Mouse (Mus musculus) embryonic fibroblast, embryonic 13.5 days (primary cell): ENCODE data around the gene Plcb3. TPM values are rescaled to one million over a fixed set of nuclear protein-coding genes. Genes with fewer than 3 reads are reported as not detected.

Experiments
- H3K27ac ChIP-seq: 2 replicates; pipeline ENCODE4 v1.5.1; 2012; ENCODE audit warnings: low read length, control low read depth, inconsistent platforms; ENCODE audit not compliant: insufficient read depth
- H3K4me1 ChIP-seq: 2 replicates; pipeline ENCODE4 v1.6.1; 2011; ENCODE audit warnings: low read length; ENCODE audit not compliant: control insufficient read depth, insufficient read depth
- H3K4me3 ChIP-seq: 2 replicates; pipeline ENCODE4 v1.5.1; 2011; ENCODE audit warnings: mild to moderate bottlenecking, control low read depth, low read length; ENCODE audit not compliant: insufficient read depth
- CTCF ChIP-seq: IDR thresholded peaks from 2 replicates; pipeline ENCODE4 v1.5.1; 2011; ENCODE audit warnings: mild to moderate bottlenecking, control low read depth, low read length, moderate library complexity, borderline replicate concordance; ENCODE audit not compliant: insufficient read depth
- POLR2A ChIP-seq: IDR thresholded peaks from 2 replicates; pipeline ENCODE4 v1.6.1; 2011; ENCODE audit warnings: low read depth, mild to moderate bottlenecking, control low read depth, low read length, moderate library complexity
- polyA plus RNA-seq: library from polyadenylated mRNA; stranded (reverse); fragments of >200 nt; gene quantifications from 2 replicates; pipeline ENCODE4 v1.2.4, GENCODE M21; 2011; ENCODE audit warnings: low read depth; ENCODE audit not compliant: missing spikeins, insufficient read length

The Plcb3 gene
- polyA plus RNA-seq, 1 experiment = 56.2 TPM

DNA sequence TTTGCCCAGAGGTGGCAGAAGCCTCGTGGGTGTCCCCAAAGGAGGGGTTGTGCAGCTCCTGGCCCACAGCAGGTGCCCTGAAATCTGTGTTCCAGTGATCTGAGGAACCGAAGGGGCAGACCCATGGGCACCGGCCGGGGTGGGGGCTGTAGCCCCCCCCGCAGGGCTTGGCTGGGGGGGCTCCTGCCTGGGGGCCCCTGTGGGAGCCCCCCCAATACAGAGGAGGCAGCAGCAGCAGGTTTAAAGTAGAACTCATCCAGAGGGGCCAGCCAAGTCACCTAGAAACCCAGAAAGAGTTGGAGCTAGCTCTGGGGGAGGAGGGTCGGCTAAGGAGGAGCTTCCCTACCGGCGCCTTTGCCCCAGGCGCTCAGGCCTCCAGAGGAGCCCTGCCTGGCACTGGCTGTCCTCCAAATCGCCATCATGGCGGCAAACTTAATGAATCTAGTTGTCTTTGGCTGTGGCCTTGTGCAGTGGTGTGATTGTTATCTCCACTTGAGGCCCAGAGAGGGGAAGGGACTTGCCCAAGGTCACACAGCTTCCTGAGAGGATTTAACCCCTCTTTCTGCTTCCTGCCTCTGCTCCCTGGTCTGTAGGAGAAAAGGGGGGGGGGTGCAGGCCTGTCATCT, 5.7 kb downstream of the Plcb3 start:
- peaks cover 11% of the 10 kb centered on the region; the same call in 1 of the 2 replicates for H3K4me1 ChIP-seq
- no peak for TF ChIP-seq CTCF
- no peak for TF ChIP-seq POLR2A
- no peak overlapping the region for H3K4me3 ChIP-seq
- H3K27ac ChIP-seq = no peak overlapping the region

DNA sequence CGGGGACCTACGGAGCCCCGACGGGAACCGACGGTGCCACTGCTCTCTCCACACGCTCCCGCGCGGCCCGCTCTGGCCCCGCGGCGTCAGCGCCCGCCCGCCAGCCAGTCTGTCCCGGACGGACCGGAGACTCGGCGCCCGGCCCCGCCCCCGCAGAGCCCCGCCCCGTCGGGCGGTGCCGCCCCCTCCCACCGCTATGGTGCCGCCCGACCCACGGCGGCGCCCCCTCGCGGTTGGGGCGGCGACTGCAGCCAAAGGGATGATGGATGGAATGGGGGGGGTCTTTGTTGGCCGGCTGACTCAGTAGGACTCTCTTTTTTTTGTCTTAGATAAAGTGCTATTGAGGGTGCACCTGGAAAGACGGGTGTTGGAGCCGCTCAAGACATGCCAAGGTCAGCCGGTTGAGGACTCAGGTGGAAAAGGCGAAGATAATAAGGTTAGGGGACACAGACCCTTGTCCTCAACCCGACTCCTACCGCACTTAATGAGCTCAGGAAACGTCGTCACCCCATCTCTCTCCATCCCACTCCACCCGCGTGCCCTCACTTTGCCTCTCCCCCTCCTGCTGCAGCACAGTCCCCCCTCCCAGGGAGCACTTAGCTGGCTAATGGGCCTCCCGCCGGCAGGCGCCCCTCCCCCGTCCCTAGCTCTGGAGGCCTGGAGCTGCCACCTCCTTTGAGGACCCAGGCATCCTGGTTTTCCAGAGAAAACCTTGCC, 6.4 kb downstream of the Plcb3 start:
- Histone ChIP-seq H3K4me3 (peak overlapping the region; percentile 76), H3K4me1 (peaks cover 11% of the 10 kb centered on the region; the same call in 1 of the 2 replicates), H3K27ac (no peak overlapping the region)
- TF ChIP-seq POLR2A = peak; percentile 81
- peak; percentile 35; the same call in 1 of the 2 replicates for TF ChIP-seq CTCF

DNA sequence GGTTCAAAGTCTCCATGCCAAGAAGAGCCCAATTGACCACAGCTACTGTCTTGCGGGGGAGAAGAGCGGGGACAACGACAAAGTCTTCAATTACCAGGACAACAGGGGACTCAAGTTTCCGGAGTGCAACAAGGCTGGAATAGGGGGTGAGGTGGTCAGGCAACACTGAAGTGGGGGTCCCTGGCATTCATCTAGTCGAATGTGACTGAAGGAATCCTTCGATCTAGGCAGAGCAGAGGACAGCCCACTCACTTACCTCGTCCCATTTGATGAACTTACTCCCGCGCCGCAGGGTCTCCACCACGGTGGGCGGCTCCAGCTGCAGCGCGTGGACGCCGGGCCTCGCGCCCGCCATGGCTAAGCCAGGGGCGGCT, 7.0 kb downstream of the Plcb3 start:
- Histone ChIP-seq H3K27ac (no peak overlapping the region), H3K4me1 (peaks cover 11% of the 10 kb centered on the region; the same call in 1 of the 2 replicates), H3K4me3 (peak overlapping the region; percentile 76)
- TF ChIP-seq POLR2A (no peak), CTCF (no peak)

DNA sequence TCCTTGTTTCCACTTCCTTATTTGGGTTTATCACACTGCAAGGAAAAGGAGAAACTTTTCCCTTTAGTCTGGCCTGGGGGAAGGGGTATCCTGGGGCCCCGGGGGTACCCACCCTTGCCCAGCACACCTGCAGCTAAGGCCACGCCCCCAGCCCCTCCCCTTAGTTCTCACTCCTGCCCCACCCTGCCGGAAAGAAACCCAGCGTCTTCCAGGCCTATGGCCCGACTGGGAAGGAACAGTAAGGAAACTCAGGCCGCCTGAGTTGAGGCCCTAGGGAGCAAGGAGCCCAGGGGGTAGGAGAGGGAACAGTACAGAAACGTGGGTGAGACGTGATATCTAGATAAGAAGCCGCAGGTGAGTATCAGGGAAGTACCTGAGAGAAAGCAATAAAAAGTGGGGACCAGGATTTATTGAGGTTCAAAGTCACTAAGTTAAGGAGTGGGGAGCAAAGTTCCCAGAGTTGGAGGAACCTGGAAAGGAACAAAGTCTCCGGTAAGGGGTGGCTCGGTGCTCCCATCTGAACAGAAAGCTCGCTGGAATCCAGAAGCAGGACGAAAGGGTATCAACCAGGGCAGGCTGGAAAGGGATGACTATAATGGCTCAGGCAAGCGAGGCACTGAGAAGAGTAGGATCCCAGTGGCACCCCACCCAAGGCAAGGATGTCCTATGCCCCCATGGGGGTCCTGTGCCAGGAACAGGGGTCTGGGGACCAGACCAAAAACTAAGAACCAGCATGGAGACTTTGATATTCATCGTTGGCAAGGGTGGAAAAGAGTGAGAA, 7.6 kb downstream of the Plcb3 start:
- H3K27ac ChIP-seq = 0 out of 2 replicates have a peak overlapping the region, but pooled peaks have one; percentile 6

DNA sequence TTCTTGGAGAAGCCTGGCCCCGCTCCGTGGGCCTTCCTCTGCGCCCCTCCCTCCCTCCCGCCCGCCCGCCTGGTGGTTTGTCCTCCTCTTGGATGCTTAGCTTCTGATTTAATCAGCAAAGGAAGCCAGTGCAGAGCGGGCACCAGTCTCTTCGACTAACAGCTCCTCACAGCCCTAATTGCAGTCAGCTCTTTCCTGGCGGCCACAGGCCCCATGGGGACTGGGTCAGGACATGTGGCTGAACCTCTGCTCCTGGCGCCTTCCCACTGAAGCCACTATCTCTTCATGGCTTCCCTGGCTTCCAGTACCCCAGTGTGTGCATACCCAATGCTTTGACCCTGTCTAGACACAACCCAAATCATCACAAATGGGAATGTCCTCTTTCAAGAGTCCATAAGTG, 19.8 kb downstream of the Plcb3 start:
- H3K4me3 ChIP-seq = no peak overlapping the region
- peaks cover 7% of the 10 kb centered on the region for H3K4me1 ChIP-seq
- TF ChIP-seq CTCF (no peak), POLR2A (no peak)
- no peak overlapping the region for H3K27ac ChIP-seq

More for the DNA sequence above, 7.6 kb downstream of the Plcb3 start:
- TF ChIP-seq CTCF (no peak), POLR2A (peak; percentile 62; the same call in 1 of the 2 replicates)
- Histone ChIP-seq H3K4me3 (peak overlapping the region; percentile 76), H3K4me1 (peaks cover 11% of the 10 kb centered on the region; the same call in 1 of the 2 replicates)

DNA sequence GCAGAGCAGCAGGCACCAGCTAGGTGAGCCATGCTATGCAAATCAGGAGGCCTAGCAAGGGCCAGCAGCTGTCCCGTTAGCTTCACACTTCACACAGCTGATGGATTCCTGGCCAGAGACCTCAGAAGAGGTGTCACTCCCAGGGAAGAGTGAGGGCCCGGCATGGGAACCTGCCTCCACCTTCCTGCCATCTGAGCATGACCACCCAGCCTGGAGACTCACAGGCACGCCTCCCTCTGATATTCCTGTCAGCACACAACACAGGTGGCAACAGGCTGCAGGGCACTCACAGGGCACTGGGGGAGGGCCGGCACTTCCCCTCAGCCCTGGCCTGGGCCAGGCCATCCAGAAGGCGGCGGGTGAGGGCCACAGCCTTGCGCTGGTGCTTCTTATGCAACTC, 20.8 kb downstream of the Plcb3 start:
- Histone ChIP-seq H3K4me1 (peaks cover 7% of the 10 kb centered on the region), H3K4me3 (no peak overlapping the region), H3K27ac (no peak overlapping the region)
- TF ChIP-seq POLR2A (no peak), CTCF (no peak)

DNA sequence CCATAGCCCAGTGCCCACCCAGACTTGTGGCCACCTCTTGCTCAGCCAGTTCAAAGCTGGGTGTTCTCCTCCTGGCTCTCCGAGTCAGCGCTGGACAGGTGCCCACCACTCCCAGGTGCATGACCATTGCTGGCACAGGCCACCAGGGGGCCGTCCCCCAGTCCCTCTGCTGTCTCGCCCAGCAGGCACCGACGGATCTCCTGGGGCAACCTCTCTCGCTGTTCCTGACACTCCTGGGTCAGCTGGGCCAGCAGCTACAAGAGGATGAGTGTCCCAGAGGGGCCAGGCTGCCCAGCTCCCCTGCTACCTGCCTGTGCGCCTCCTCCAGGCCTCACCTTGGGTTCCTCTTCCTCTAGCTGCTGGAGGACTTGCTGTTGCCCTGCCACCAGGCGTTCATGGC, 22.2 kb downstream of the Plcb3 start:
- H3K27ac ChIP-seq = no peak overlapping the region
- TF ChIP-seq CTCF = peak; percentile 33; the same call in 1 of the 2 replicates
- no peak for TF ChIP-seq POLR2A
- H3K4me1 ChIP-seq = peaks cover 7% of the 10 kb centered on the region
- no peak overlapping the region for H3K4me3 ChIP-seq

DNA sequence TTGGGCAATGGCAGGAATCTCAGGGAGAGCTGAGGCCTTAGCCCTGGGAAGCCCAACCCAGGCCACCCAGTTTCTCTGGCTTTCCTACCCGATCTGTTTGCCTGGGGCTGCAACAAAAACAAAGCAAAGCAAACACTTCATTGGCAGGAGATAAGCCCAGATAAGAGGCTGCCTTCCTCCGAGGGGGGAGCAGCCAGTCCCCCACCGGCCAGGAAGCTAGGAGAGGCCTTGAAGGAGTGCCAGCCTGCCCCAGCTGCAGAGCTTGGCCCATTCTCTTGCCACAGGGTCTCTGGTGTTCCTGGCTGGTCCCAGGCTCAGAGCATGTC, 23.6 kb downstream of the Plcb3 start:
- no peak for TF ChIP-seq CTCF
- TF ChIP-seq POLR2A = no peak
- H3K4me1 ChIP-seq = peaks cover 7% of the 10 kb centered on the region
- peak overlapping the region; percentile 94 for H3K27ac ChIP-seq
- no peak overlapping the region for H3K4me3 ChIP-seq

DNA sequence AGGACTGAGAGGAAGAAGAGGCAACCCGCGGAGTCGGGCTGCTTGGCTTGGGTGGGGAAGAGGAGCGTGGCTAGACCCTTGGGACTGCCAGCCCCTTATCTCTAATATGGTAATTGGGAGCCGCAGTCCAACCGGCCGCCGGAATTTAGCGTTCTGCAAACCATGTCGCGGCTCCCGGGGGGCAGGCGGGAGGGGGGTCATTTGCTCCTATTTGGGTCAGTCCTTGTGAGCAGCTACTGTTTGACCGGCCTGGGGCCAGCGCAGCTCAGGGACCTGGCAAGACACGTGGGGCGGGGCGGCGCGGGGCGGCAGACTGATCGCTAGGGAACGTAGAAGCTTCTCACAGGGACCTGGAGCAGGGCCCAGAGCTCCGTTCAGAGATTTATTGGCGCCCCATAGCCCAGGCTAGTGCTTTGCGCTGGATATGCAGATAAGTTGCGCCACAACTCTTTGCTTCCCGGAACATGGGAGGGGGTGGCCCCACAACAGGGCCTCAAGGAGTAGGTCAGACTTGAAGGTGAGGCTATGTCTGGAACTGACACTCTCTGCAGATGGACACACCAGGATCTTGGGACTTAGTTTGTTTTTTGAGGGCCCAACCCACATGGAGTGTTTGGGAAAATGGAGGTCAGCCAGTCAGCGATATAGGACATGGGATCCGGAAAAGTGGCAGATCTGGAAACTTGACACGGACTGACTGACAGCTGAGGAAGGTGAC, 24.1 kb downstream of the Plcb3 start:
- H3K4me1 ChIP-seq = peaks cover 7% of the 10 kb centered on the region
- TF ChIP-seq CTCF (no peak), POLR2A (peak; percentile 10; the same call in 1 of the 2 replicates)
- peak overlapping the region; percentile 94 for H3K27ac ChIP-seq
- peak overlapping the region; percentile 45 for H3K4me3 ChIP-seq
